In the genomic region with DNA sequence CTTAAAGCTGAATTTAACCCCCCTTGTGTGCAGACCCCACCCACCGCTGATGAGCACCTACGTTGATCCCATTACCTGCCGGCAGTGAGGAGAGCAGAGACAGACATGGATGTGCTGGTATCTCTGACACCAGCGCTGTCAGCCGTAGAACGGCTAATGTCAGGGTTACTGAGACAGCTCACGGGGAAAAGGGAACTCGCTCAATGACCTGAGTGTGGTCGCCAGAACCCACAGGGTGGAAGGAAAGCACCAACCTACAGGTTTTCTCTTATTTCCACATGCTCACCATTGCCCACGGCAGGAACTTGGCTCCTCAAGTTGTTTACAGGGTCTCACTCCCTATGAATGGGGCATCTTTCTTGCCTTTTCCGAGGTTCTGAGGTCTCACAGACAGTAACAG, we compare ENCODE assay signal across 17 mouse cellular contexts.
"Had no signal": no experiment of that assay in that cellular context is flagged by ENCODE, and none has a peak within 500 bp of the region (broad histone marks: within the 10 kb centered on the region; RNA-seq: fewer than 3 reads in every experiment).

No protein-coding gene starts in this region.

- H3K9me3 ChIP-seq: liver, embryonic 15.5 days; lung, embryonic 15.5 days; midbrain, embryonic 13.5 days; midbrain, embryonic 15.5 days; neural tube, embryonic 12.5 days; stomach, embryonic 15.5 days had no signal

- H3K4me3 ChIP-seq: liver, embryonic 15.5 days; lung, embryonic 15.5 days; megakaryocyte, embryonic 14.5 days; midbrain, embryonic 13.5 days; midbrain, embryonic 15.5 days; neural tube, embryonic 12.5 days; stomach, embryonic 15.5 days had no signal

- DNase-seq: liver, postnatal 0 days; lung, adult 2 months; lung, postnatal 14 days; lung, postnatal 36 days; right cerebral cortex, postnatal 14 days; thymus, adult 2 months; thymus, postnatal 25 days; thymus, postnatal 4 days had no signal

- H3K27me3 ChIP-seq: liver, embryonic 15.5 days; lung, embryonic 15.5 days; midbrain, embryonic 13.5 days; midbrain, embryonic 15.5 days; neural tube, embryonic 12.5 days; stomach, embryonic 15.5 days had no signal

- H3K9ac ChIP-seq: liver, embryonic 15.5 days; liver, postnatal 0 days; lung, embryonic 15.5 days; midbrain, embryonic 13.5 days; midbrain, embryonic 15.5 days; neural tube, embryonic 12.5 days; stomach, embryonic 15.5 days had no signal

- H3K4me1 ChIP-seq: midbrain, embryonic 13.5 days; midbrain, embryonic 15.5 days; neural tube, embryonic 12.5 days had no signal

- H3K27ac ChIP-seq: liver, embryonic 15.5 days; lung, embryonic 15.5 days; macrophage; midbrain, embryonic 13.5 days; midbrain, embryonic 15.5 days; neural tube, embryonic 12.5 days; stomach, embryonic 15.5 days; stomach, postnatal 0 days had no signal

- H3K4me2 ChIP-seq: liver, embryonic 15.5 days; lung, embryonic 15.5 days; midbrain, embryonic 13.5 days; midbrain, embryonic 15.5 days; neural tube, embryonic 12.5 days; stomach, embryonic 15.5 days had no signal

- ATAC-seq: liver, postnatal 0 days; midbrain, embryonic 13.5 days; midbrain, embryonic 15.5 days had no signal

- H3K36me3 ChIP-seq: liver, embryonic 15.5 days; lung, embryonic 15.5 days; midbrain, embryonic 13.5 days; midbrain, embryonic 15.5 days; neural tube, embryonic 12.5 days; stomach, embryonic 15.5 days had no signal
